9 mouse cellular contexts compared by ENCODE assay signal in genomic region chr2:94289659-94290058, GRCm38 (mm10).
DNase-seq lines count a peak whose midpoint lies in the region; ATAC-seq lines count a peak whose summit lies in the region.
"Had no signal": no experiment of that assay in that cellular context is flagged by ENCODE, and none has a peak within 500 bp of the region (broad histone marks: within the 10 kb centered on the region; RNA-seq: fewer than 3 reads in every experiment).

No protein-coding gene starts in this region.

- WGBS in hindbrain, embryonic 10.5 days = 51% methylated on average over 6 of the region's 6 CpGs
- 47% methylated on average over 6 of the region's 6 CpGs for WGBS in midbrain, embryonic 10.5 days
- 39% methylated on average over 6 of the region's 6 CpGs for WGBS in neural tube, embryonic 15.5 days

- DNase-seq in embryo, embryonic 10.5 days (ENCODE audit: low spot score) = peak; percentile 3
- no peak for DNase-seq in embryo, embryonic 9.5 days (ENCODE audit: extremely low spot score)
- DNase-seq in hindbrain, embryonic 10.5 days (ENCODE audit: low spot score) = no peak
- no peak for DNase-seq in midbrain, embryonic 10.5 days (ENCODE audit: low spot score)
- DNase-seq in urinary bladder, adult 2 months (ENCODE audit: low spot score) = no peak

- ATAC-seq in neural tube, embryonic 15.5 days (ENCODE audit: low FRiP score) = peak; percentile 25; the same call in 1 of the 2 replicates
- no peak for ATAC-seq in erythroblast, adult 5-6 weeks (replicated peaks; ENCODE audit: low FRiP score, poor library complexity, severe bottlenecking)
- no peak for ATAC-seq in activated CD4-positive, CD25-positive, alpha-beta regulatory T cell, adult 4 months

- no peaks in the 10 kb centered on the region for H3K9me3 ChIP-seq in hindbrain, embryonic 10.5 days
- no peaks in the 10 kb centered on the region for H3K9me3 ChIP-seq in midbrain, embryonic 10.5 days (replicated peaks)
- no peaks in the 10 kb centered on the region for H3K9me3 ChIP-seq in neural tube, embryonic 15.5 days (replicated peaks)
- H3K9me3 ChIP-seq: limb, embryonic 15.5 days had no signal

- H3K27ac ChIP-seq in hindbrain, embryonic 10.5 days = peak overlapping the region; percentile 87
- H3K27ac ChIP-seq in midbrain, embryonic 10.5 days (replicated peaks) = peak overlapping the region; percentile 88
- no peak overlapping the region for H3K27ac ChIP-seq in neural tube, embryonic 15.5 days (replicated peaks)
- H3K27ac ChIP-seq: limb, embryonic 15.5 days had no signal

- H3K4me1 ChIP-seq in hindbrain, embryonic 10.5 days (replicated peaks) = peaks cover 40% of the 10 kb centered on the region
- H3K4me1 ChIP-seq in midbrain, embryonic 10.5 days = peaks cover 45% of the 10 kb centered on the region
- H3K4me1 ChIP-seq in neural tube, embryonic 15.5 days = peaks cover 18% of the 10 kb centered on the region

- peak overlapping the region; percentile 31; the same call in 1 of the 2 replicates for H3K4me3 ChIP-seq in hindbrain, embryonic 10.5 days
- H3K4me3 ChIP-seq in midbrain, embryonic 10.5 days = peak overlapping the region; percentile 24; the same call in 1 of the 2 replicates
- no peak overlapping the region for H3K4me3 ChIP-seq in neural tube, embryonic 15.5 days (replicated peaks)
- H3K4me3 ChIP-seq: limb, embryonic 15.5 days had no signal

- no peak overlapping the region for H3K9ac ChIP-seq in neural tube, embryonic 15.5 days (replicated peaks)
- H3K9ac ChIP-seq: limb, embryonic 15.5 days had no signal

- no peaks in the 10 kb centered on the region for H3K36me3 ChIP-seq in hindbrain, embryonic 10.5 days
- no peaks in the 10 kb centered on the region for H3K36me3 ChIP-seq in midbrain, embryonic 10.5 days
- H3K36me3 ChIP-seq in neural tube, embryonic 15.5 days = no peaks in the 10 kb centered on the region
- H3K36me3 ChIP-seq: limb, embryonic 15.5 days had no signal

- peaks cover 5% of the 10 kb centered on the region; the same call in 1 of the 2 replicates for H3K27me3 ChIP-seq in hindbrain, embryonic 10.5 days (ENCODE audit: insufficient read depth, poor library complexity, severe bottlenecking)
- H3K27me3 ChIP-seq in midbrain, embryonic 10.5 days (ENCODE audit: low read depth, poor library complexity, severe bottlenecking) = no peaks in the 10 kb centered on the region
- H3K27me3 ChIP-seq in neural tube, embryonic 15.5 days (replicated peaks) = no peaks in the 10 kb centered on the region
- H3K27me3 ChIP-seq: limb, embryonic 15.5 days had no signal

- H3K4me2 ChIP-seq in neural tube, embryonic 15.5 days = no peak overlapping the region
- H3K4me2 ChIP-seq: limb, embryonic 15.5 days had no signal
